Mouse (Mus musculus): ENCODE results near the gene Efemp2. TPM values are rescaled to one million over a fixed set of nuclear protein-coding genes. Genes with fewer than 3 reads are reported as not detected.
A peak's percentile ranks its signal among the peaks of the same experiment; 100 is the strongest.

The Efemp2 gene
- polyA plus RNA-seq (2016; fragmentation: Nextera tagmentation; extraction: Ambion mirVana): 62.7 and 71.3 TPM in 2 replicates

- Histone ChIP-seq H3K4me3 (peak within 1 kb of the TSS; percentile 76), H3K4me1 (replicated peaks) (peaks cover 27% of the 10 kb centered on the region), H3K27ac (peak within 1 kb of the TSS; percentile 94), H3K9me3 (no peaks in the 10 kb centered on the region), H3K27me3 (ENCODE audit: insufficient read depth, poor library complexity, severe bottlenecking) (peaks cover 18% of the 10 kb centered on the region), H3K36me3 (peaks cover 14% of the 10 kb centered on the region)
- 3% methylated on average over 22 of the region's 22 CpGs for WGBS
- DNase-seq (ENCODE audit: low spot score): peak; percentile 75
Measured at GRCm38 (mm10) chr19:5473720-5474119, at the start of gene Efemp2. Gene Efemp2 (plus strand): TSS chr19:5473954.

- Histone ChIP-seq H3K27ac (peak overlapping the region; percentile 98), H3K4me1 (replicated peaks) (peaks cover 42% of the 10 kb centered on the region), H3K4me3 (peak overlapping the region; percentile 90), H3K36me3 (peaks cover 65% of the 10 kb centered on the region), H3K9me3 (no peaks in the 10 kb centered on the region), H3K27me3 (ENCODE audit: insufficient read depth, poor library complexity, severe bottlenecking) (no peaks in the 10 kb centered on the region)
- no peak for DNase-seq (ENCODE audit: low spot score)
- under 1% methylated on average over 48 of the region's 48 CpGs for WGBS
Measured at GRCm38 (mm10) chr19:5424092-5424781, 49.5 kb upstream of the Efemp2 start.

GRCm38 (mm10) chr19:5424782-5425741, 48.7 kb upstream of the Efemp2 start, which contains the start of the genes Drap1 and AI837181:
Gene Drap1 (minus strand): TSS chr19:5424979.
Gene AI837181 (plus strand): TSS chr19:5425144.
- peaks cover 42% of the 10 kb centered on the region for H3K4me1 ChIP-seq (replicated peaks)
- H3K9me3 ChIP-seq: no peaks in the 10 kb centered on the region
- no peaks in the 10 kb centered on the region for H3K27me3 ChIP-seq (ENCODE audit: insufficient read depth, poor library complexity, severe bottlenecking)
- H3K4me3 ChIP-seq: peak within 1 kb of the TSS; percentile 90
- H3K27ac ChIP-seq: peak within 1 kb of the TSS; percentile 98
- under 1% methylated on average over 87 of the region's 87 CpGs for WGBS
- peaks cover 57% of the 10 kb centered on the region for H3K36me3 ChIP-seq
- peak; percentile 97 for DNase-seq (ENCODE audit: low spot score)

GRCm38 (mm10) chr19:5425906-5426565, 47.7 kb upstream of the Efemp2 start:
- WGBS: 91% methylated on average over 18 of the region's 18 CpGs

GRCm38 (mm10) chr19:5426640-5427290, 47.0 kb upstream of the Efemp2 start:
- Histone ChIP-seq H3K36me3 (peaks cover 40% of the 10 kb centered on the region), H3K27me3 (ENCODE audit: insufficient read depth, poor library complexity, severe bottlenecking) (no peaks in the 10 kb centered on the region), H3K4me1 (replicated peaks) (peaks cover 42% of the 10 kb centered on the region), H3K4me3 (peak overlapping the region; percentile 90), H3K27ac (peak overlapping the region; percentile 4), H3K9me3 (no peaks in the 10 kb centered on the region)
- no peak for DNase-seq (ENCODE audit: low spot score)
- 94% methylated on average over 13 of the region's 13 CpGs for WGBS

More at GRCm38 (mm10) chr19:5425906-5426565, 47.7 kb upstream of the Efemp2 start:
- Histone ChIP-seq H3K4me1 (replicated peaks) (peaks cover 42% of the 10 kb centered on the region), H3K27ac (peak overlapping the region; percentile 98), H3K27me3 (ENCODE audit: insufficient read depth, poor library complexity, severe bottlenecking) (no peaks in the 10 kb centered on the region), H3K4me3 (peak overlapping the region; percentile 90), H3K36me3 (peaks cover 47% of the 10 kb centered on the region), H3K9me3 (no peaks in the 10 kb centered on the region)
- DNase-seq (ENCODE audit: low spot score): no peak

- H3K4me1 ChIP-seq (replicated peaks): peaks cover 37% of the 10 kb centered on the region
- DNase-seq (ENCODE audit: low spot score): no peak
- no peaks in the 10 kb centered on the region for H3K9me3 ChIP-seq
- H3K4me3 ChIP-seq: no peak overlapping the region; the same call in 1 of the 2 replicates
- H3K27ac ChIP-seq: no peak overlapping the region
- H3K27me3 ChIP-seq (ENCODE audit: insufficient read depth, poor library complexity, severe bottlenecking): no peaks in the 10 kb centered on the region
- 83% methylated on average over 2 of the region's 2 CpGs for WGBS
- peaks cover 26% of the 10 kb centered on the region for H3K36me3 ChIP-seq
Measured at GRCm38 (mm10) chr19:5428083-5428482, 45.7 kb upstream of the Efemp2 start.

GRCm38 (mm10) chr19:5429219-5429618, 44.5 kb upstream of the Efemp2 start:
- no peaks in the 10 kb centered on the region for H3K9me3 ChIP-seq
- WGBS: 84% methylated on average over 4 of the region's 4 CpGs
- H3K27ac ChIP-seq: no peak overlapping the region
- no peak overlapping the region for H3K4me3 ChIP-seq
- peaks cover 37% of the 10 kb centered on the region for H3K4me1 ChIP-seq (replicated peaks)
- peaks cover 22% of the 10 kb centered on the region for H3K36me3 ChIP-seq
- DNase-seq (ENCODE audit: low spot score): no peak
- H3K27me3 ChIP-seq (ENCODE audit: insufficient read depth, poor library complexity, severe bottlenecking): no peaks in the 10 kb centered on the region

- Histone ChIP-seq H3K4me3 (no peak overlapping the region), H3K27ac (no peak overlapping the region), H3K36me3 (peaks cover 22% of the 10 kb centered on the region), H3K4me1 (replicated peaks) (peaks cover 42% of the 10 kb centered on the region), H3K27me3 (ENCODE audit: insufficient read depth, poor library complexity, severe bottlenecking) (0 out of 2 replicates have a peak, but pooled peaks cover 5% of the 10 kb centered on the region), H3K9me3 (no peaks in the 10 kb centered on the region)
- no peak for DNase-seq (ENCODE audit: low spot score)
- 74% methylated on average over 8 of the region's 8 CpGs for WGBS
Measured at GRCm38 (mm10) chr19:5429806-5430205, 43.9 kb upstream of the Efemp2 start.

GRCm38 (mm10) chr19:5430408-5430807, 43.3 kb upstream of the Efemp2 start:
- Histone ChIP-seq H3K27ac (no peak overlapping the region), H3K4me1 (replicated peaks) (peaks cover 42% of the 10 kb centered on the region), H3K4me3 (no peak overlapping the region), H3K36me3 (peaks cover 22% of the 10 kb centered on the region), H3K27me3 (ENCODE audit: insufficient read depth, poor library complexity, severe bottlenecking) (0 out of 2 replicates have a peak, but pooled peaks cover 5% of the 10 kb centered on the region), H3K9me3 (no peaks in the 10 kb centered on the region)
- whole genome bisulfite sequencing: 87% methylated on average over 1 of the region's 1 CpGs
- no peak for DNase-seq (ENCODE audit: low spot score)

GRCm38 (mm10) chr19:5431911-5432464, 41.8 kb upstream of the Efemp2 start:
- peaks cover 9% of the 10 kb centered on the region for H3K36me3 ChIP-seq
- 81% methylated on average over 4 of the region's 4 CpGs for WGBS
- 0 out of 2 replicates have a peak, but pooled peaks cover 5% of the 10 kb centered on the region for H3K27me3 ChIP-seq (ENCODE audit: insufficient read depth, poor library complexity, severe bottlenecking)
- no peaks in the 10 kb centered on the region for H3K9me3 ChIP-seq
- peaks cover 26% of the 10 kb centered on the region for H3K4me1 ChIP-seq (replicated peaks)
- no peak for DNase-seq (ENCODE audit: low spot score)
- H3K27ac ChIP-seq: no peak overlapping the region
- H3K4me3 ChIP-seq: no peak overlapping the region

GRCm38 (mm10) chr19:5432992-5433852, 40.5 kb upstream of the Efemp2 start:
- Histone ChIP-seq H3K4me3 (peak overlapping the region; percentile 47), H3K27ac (peak overlapping the region; percentile 87)
- peak; percentile 49 for DNase-seq (ENCODE audit: low spot score)

More at GRCm38 (mm10) chr19:5432992-5433852, 40.5 kb upstream of the Efemp2 start:
- 0 out of 2 replicates have a peak, but pooled peaks cover 5% of the 10 kb centered on the region for H3K27me3 ChIP-seq (ENCODE audit: insufficient read depth, poor library complexity, severe bottlenecking)
- WGBS: 14% methylated on average over 16 of the region's 16 CpGs
- H3K36me3 ChIP-seq: no peaks in the 10 kb centered on the region
- no peaks in the 10 kb centered on the region for H3K9me3 ChIP-seq
- peaks cover 21% of the 10 kb centered on the region for H3K4me1 ChIP-seq (replicated peaks)

All from hindbrain, embryonic 10.5 days (tissue).